Mouse (Mus musculus): ENCODE measurements around the gene Vgll4. TPM values are rescaled to one million over a fixed set of nuclear protein-coding genes. Genes with fewer than 3 reads are reported as not detected.

Gene Vgll4
- total RNA-seq (2021): 10 to 100 TPM; 11.7 to 19.0 TPM
- long read RNA-seq, experiment 1, partial matches to known transcripts: 0 of 5 reads
- long read RNA-seq, experiment 1, other reads (novel, unspliced or antisense): 3 of 5 reads
- long read RNA-seq, experiment 2, partial matches to known transcripts: 0 of 3 reads
- long read RNA-seq, experiment 2, other reads (novel, unspliced or antisense): 1 of 3 reads

DNA sequence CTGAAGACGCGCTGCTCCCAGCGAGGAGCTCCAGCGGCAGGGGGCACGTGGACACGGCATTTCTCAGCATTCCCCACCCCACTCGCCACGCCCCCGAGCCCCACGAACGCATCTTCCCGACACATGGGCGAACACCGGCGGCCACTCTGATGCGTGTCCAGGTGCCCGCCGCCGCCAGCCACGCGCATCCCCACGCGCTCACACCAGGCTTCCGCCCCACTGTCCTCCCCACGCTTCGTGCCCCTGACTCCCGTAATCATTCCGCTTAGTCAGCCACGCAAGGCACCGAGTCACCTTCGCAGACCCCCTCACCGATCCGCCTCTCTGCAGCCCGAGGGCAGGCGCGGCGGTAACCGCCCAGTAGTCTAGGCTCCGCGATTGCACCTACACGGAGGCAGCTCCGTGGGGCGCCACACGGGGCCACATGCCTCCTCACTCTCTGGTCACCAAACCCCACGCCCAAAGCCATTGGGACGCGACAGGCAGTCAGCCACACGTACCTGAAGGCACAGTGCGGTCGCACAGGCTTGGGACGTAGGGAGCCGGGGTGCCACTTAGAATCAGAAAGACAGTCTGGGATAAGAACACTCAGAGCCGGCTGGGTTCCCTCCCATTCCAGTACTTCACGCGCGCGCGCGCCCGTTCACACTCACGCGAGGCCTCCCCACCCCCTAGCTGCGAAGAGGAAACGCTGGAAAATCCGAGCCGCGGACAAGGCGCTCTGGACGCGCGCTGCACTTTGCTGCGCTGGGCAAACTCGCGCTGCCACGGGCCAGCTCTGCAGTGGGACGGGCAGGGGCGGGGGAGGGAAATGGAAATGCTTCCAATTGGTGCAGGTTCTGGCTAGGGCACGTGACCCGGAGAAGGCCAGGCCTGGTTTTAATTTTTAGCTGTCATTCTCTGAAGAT lies at the start of gene Vgll4:
Gene Vgll4, minus strand, starts transcription at position 782 of the 908 bp plus-strand sequence.
- peak; percentile 40 for DNase-seq (ENCODE audit: low spot score)

DNA sequence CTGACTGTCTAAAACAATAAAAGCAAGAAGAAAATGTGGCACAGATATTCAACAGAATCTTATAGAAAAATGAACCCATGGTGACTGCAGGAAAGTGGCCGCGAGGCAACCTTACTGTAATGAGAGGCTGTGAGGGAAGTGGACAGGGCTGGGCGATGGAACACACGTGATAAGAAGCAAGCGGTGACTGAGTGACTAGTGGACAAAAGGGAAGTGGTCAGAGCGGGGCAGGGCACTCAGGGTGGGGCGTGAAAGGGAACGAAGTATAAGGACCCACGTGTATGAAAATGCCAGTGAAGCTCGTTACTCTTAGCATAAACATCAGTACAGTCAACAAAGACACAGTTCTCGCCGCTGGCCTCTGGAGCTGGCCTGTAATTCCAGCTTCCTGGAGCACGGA lies 45.7 kb upstream of the Vgll4 start:
- DNase-seq (ENCODE audit: low spot score): no peak

DNA sequence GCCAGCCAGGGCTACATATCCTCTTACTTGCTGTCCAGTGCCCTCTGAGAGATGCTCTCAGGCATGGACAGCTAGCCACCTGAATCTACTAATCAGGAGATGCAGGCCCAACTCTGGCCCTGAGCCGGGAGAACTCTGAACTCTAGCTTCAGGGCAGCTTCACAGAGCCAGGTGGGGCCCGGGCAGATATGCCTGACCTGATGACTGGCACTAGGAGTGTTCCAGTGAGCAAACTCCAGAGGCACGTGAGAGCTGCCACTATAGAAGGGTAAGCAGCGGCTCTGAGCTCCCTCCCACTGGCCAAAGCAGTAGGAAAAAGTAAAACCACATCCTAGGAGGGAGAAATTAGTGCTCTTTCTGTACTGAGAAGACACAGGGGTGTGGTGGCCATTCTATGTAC lies 43.8 kb upstream of the Vgll4 start:
- DNase-seq (ENCODE audit: low spot score): no peak

DNA sequence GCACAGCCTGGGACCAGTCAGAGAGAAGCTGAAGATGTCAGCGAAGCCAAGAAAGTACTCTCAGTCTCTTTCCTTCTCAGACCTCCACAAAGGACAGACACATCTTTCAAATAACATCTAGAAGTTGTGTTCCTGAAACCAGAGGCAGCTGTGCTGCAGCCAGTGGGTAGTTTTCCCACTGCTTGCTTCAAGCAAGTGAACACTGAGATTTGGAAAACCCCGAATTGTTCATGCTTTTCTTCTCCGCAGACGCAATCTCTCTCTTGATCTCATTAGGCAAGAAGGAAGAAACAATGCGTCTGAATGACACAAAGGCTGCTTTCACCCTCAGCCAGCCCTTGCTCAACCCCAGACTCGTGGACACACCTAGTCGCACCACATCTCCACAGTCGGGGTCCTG lies 42.0 kb upstream of the Vgll4 start:
- DNase-seq (ENCODE audit: low spot score): no peak

DNA sequence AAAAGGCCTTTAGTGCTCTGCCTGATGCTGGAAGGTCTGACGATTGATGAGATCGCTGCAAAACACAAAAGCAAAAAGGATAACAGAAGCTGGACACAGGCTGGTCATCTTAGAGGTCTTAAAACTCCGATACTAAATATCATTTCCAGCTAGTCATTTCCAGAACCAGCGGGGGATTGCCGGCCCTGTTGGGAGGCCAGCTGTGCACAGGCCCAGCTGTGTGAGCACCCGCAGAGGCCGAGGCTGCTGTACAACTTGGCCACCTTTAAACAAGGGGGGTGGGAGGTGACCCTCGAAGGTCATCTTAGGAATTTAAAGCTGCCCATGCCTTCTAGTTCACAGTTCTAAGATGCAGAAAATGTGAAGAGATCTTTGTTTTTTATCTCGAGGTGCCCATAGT lies 41.0 kb upstream of the Vgll4 start:
- no peak for DNase-seq (ENCODE audit: low spot score)

DNA sequence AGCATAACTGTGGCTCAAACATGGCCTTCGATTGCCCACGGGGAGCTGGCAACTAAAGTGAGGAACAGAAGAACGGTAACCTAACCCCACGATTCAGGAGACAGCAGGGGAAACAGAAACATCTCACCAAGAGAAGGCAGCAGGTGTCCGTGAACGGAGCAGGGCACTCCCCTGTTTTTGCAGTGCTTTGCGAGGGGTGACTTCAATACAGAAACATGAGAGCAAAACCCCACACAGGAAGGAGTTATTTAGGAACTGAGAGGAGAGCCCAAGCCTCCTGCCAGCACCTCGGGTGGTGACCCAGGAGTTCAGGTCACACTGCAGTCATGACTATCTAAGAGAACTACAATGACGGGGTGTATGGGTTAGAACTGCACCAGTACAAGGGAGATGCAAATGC lies 40.5 kb upstream of the Vgll4 start:
- DNase-seq (ENCODE audit: low spot score): no peak

DNA sequence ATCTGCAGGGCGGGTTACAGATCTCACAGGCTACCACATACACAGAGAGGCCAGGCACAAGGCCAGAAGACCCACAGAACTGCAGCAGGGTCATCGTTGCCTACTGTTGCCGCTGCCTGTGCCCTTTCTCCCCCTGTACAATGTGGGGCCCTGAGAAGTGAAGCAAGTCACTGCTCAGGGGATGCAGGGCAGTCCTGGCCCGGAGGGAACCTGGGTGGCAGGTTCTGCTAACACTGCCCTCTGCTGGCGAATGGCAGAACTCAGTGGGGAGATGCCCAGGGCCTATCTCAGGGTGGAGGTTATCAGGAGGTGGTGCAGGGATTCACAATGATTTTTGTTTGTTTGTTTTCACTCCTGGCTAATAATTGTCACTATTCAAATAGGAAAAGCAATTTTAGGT lies 37.9 kb upstream of the Vgll4 start:
- DNase-seq (ENCODE audit: low spot score): peak; percentile 75

DNA sequence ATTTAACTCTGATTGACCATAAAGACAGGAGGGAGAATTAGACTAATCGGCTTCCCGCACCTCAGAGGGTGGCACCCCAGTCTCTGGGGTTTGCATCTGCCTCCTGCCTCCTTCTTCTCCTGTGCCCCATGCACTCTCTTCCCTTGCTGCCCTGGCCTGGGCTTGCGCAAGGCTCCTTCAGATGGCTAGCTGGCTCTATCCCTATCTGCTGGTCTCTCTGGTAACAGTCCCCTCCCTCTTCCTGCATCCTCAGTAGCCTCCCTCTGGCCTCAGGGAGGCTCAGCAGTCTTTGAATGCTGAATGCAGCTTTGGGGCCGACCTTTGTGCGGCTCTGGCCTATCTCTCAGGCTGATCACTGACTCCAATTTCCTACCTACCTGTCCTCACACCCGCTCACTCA lies 37.2 kb upstream of the Vgll4 start:
- DNase-seq (ENCODE audit: low spot score): no peak

DNA sequence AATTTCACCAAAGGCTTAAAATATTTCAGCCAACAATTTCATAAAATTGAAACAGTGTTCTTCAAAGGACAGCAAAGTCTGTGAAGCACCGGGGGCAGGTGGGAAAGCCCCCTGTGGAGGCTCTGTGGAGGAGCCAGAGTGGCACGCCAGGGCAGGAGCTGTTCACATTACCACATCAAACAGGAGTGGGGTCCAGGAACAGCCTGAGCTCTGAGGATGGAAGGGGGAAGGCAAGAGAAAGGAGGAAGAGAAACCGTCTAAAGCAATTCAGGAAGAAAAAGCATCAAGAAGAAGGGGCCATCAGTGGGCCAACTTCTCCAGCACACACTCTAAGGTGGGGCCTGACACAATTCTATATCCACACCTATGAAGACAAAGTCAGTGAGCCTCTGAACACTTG lies 36.3 kb upstream of the Vgll4 start:
- DNase-seq (ENCODE audit: low spot score): no peak

DNA sequence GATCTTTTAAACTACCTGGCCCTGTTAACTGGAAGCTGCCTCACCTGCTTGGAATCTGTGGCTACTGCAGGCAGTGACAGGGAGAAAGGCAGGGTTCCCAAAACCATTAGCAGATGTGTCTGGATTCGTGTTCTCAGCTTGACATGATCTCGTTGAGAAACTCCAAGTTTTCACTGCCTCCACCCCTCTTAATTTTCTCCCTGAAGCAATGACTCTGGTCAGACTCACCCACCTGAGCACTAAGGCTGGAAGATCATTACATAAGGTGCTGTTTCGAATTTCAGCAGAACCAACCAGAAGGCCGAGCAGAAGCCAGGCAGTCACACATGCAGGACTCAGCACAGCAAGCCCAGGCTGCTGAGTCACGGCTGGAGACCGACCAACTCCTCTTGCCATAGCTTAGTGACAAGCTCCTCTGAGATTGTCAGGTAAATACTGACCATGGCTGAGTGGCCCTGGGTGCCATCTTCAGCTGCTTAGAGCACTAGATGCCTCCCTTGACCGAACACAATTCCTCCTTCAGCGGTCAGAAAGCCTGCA lies 35.6 kb upstream of the Vgll4 start:
- DNase-seq (ENCODE audit: low spot score): peak; percentile 45

DNA sequence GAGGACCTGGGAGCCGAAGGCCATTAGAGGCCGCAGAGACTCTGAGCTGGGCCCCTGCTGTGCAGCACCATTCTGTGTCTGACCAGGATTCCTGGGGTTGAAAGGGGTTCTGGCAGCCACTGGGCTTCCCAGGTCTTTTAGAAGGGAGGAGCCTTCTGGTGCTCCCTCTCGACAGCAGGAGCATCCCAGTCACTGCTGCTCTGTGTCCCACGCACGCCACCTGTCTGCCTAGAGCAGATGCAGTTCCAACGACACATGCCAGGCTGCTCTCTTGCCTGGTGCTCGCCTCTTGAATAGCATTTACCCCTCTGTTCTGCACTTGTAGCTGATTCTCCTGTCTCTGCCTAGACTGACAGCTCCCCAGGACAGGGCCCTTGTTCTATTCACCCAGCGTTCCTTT lies 34.8 kb upstream of the Vgll4 start:
- no peak for DNase-seq (ENCODE audit: low spot score)

DNA sequence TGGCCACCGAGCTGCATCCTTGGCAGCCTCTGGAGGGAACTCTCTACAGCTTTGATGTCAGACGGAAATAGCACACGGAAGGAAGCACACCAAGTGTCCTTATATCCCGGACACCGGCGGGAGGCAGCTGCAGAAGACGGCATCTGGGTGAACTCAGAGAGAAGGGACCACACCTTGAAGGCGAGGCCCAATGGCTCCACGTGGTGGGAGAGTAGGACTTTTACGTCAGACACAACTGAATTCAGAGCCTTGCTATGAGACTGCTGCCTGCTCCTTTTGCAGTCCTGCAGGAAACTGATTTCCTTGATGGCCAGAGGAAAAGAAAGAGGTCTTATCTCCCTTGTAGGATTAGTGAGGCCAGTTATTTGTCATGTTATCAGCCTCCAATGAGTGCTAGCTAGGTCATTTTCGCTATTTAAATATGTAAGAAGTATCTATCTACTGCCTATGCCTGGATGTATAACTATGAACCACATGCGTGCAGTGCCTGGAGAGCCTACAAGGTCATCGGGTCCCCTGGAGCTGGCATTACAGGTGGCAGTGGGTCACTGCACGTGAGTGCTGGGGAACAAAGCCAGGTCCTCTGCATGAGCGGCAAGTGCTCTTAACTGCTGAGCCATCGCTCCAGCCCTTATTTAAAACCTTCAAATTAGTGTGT lies 28.7 kb upstream of the Vgll4 start:
- DNase-seq (ENCODE audit: low spot score): no peak

DNA sequence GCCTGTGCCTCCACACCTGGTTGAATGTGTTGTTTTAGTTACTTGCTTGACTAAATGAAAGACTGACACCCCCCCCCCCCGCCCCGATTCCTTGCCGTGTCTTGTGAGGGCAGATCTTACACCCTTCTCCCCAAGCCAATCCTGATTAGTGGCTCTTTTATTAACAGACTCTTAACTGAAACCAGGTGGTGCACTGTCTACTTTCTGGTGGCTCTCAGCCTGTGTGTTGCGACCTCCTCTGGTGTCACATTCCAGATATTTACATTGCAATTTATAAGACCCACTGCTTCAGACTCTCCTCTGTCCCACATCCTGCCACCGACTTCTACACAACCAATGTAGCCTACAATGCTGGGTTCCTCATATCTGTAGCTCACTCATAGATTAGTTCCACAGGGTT lies 27.7 kb upstream of the Vgll4 start:
- DNase-seq (ENCODE audit: low spot score): no peak

DNA sequence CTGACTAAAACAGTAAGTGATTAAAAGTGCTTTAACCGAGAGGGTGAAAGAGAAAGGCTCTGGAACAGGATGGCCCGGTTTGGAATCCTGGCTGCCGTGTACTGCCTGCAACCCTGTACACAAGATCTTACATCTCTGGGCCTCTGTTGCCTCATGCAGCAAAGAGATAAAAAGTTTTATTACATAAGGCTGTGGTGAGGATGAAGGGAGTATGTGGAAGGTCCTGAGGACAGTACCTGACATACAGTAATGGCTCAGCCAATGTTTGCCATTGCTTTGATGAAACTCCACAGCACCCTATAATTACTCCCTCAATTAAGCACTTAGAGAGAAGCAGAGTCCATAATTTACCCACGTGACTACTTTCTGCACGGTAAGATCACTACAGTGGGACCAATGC lies 27.1 kb upstream of the Vgll4 start:
- no peak for DNase-seq (ENCODE audit: low spot score)

DNA sequence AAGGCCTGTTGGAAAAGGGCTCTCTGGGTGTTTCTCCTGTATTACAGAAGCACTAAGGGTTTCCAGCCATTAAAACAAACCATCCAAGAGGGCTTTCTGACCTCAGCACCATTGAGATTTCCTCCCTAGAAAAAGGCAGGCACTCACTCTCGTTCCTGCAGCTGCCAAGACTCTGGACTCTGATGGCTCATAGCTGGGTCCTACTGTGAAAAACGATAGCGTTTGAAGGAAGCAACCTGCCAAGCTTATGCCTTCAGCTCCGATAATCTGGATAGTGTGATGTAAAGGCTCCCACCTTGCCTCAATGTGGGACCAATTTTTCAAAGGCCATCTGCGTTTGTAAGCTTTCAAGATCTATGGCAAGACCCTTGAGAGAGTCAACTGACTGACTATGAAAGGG lies 24.3 kb upstream of the Vgll4 start:
- no peak for DNase-seq (ENCODE audit: low spot score)

DNA sequence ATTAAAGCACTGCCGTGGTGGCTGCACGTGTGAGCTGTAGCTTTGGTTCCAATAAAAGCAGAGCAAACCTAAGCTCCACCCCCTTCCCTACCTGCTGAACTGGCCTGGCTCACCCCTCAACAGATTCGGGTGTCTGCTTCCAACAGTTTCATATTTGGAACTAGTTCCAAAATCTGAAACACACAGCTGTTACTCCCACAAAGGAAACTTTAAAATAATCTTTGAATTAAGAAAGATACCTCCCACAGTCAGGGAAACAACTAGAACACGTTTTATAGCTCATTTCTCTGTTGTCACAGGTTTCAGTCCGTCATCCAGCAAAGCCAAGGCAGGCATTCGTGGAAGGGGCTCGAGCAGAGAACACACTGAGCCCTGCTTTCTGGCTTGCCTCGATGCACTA lies 23.9 kb upstream of the Vgll4 start:
- no peak for DNase-seq (ENCODE audit: low spot score)

DNA sequence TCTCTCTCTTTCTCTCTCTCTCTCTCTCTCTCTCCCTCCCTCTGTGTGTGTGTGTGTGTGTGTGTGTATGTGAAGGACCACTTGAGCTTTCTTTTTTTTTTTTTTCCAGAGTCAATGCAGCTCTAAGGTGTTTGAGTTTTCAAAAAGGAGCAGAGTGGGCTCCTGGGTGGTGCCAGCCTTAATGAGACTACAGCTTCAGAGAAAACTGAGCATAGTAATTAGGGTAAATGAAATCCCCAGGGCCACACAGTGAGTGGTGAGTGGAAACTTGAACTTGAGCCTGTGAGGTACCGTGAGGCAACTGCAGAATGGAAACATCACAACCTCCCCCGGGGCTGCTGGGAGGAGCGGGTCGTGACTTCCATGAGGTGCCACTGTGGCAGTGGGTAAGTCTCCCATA lies 22.1 kb upstream of the Vgll4 start:
- DNase-seq (ENCODE audit: low spot score): no peak

DNA sequence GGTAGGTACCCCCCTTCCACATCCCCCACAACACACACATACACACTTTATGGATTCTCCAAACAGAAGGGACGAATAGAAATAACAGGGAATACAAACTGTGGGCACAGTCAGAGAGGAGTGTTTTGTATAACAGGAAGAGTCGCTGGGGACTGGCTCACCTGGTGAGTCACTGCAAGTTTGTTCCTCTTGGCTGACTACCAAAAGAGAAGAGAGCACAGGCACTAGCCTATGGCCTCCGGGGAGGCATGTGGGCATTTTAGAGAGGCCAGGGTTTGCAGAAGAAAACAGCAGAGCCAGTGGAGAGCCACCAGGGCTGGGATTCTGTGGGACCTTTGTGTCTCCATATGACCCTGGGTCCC lies 18.8 kb upstream of the Vgll4 start:
- no peak for DNase-seq (ENCODE audit: low spot score)

DNA sequence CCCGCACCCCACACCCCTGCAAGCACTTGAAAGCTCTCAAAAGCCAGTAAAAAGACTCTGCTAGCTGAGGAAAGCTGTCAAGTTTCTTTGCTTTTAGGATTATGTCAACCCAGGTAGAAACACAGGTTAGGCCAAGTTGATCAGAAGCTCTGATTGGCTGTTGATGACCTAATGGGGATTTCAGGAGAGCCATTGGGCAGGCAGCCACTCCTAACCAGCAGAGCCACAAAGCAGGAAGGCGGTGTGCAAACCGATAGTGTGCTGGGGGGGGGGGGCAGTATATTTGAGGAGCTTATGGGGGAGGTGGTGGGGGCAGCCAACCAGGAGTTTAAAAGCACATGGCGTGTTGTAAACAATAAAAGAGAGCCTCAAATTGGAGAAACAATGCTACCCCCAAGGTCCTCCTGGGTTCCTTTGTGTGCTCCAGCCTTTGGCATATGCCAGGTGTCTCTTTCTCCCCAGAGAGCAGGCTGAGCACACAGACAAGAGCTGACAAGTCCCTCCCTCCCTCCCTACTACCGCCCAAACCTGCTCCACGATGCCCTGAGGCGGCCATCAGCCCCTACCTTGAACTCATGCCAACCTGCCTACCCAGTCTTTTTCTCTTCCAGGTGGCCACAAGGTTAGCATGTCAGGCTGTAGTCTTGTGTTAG lies 18.3 kb upstream of the Vgll4 start:
- no peak for DNase-seq (ENCODE audit: low spot score)

DNA sequence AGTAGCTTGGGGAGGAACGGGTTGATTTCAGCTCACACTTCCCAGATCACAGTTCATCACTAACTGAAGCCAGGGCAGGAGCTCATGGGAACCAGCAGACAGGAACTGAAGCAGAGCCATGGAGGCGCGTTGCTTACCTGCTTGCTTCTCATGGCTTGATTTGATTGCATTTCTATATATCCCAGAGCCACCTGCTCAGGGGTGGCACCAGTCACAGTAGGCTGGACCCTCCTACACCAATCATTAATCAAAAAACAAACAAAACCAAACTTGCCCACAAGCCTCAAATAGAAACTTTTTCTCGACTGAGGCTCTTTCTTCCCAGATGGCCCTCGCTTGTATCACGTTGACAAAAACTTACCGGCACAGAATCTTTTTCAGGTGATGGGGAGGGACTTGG lies 12.9 kb upstream of the Vgll4 start:
- no peak for DNase-seq (ENCODE audit: low spot score)

DNA sequence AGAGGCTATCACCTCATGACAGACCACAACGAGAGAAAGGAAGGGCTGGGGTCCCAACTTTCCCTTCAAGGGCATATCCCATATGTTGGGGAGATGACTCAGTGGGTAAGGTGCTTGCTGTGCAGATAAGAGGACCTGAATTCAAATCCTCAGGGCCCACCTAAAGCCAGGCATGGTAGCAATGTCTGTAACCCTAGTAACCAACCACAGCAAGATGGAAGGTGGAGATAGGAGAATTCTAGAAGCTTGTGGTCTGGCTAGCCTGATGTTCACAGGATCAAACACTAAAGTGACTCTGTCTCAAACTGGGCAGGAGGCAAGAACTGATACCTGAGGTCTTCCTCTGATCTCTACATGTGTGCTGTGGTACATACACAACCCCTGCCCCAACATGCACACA lies 9.9 kb upstream of the Vgll4 start:
- DNase-seq (ENCODE audit: low spot score): no peak

DNA sequence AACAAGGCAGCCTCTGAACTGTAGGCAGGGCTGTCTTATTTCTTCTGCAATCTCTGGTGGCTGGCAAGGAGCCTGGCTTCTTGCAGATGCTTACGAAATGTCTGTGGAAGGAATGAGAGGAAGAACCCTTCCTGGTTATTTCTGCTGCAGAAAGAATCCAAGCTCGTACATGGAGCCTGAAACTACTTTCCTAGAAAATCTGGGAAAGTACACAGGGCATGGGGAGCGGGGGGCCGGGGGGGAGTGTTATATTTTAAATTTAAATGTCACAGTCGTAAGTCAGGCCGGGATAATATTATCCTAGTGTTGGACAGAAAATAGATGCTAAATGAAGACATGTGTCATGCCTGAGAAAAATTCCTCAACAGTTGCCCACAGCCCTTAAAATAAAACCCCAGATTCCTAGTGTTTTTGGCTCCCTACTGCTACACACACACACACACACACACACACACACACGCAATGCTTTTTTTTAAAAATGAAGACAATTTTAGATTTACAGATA lies 7.2 kb upstream of the Vgll4 start:
- peak; percentile 31 for DNase-seq (ENCODE audit: low spot score)
